Mouse (Mus musculus) ES-Bruce4 (cell line): ENCODE results near the gene Immp1l. TPM values are rescaled to one million over a fixed set of nuclear protein-coding genes. Genes with fewer than 3 reads are reported as not detected.
A peak's percentile ranks its signal among the peaks of the same experiment; 100 is the strongest.

Source experiments
- H3K27ac ChIP-seq: 2 replicates; pipeline ENCODE4 v1.5.1; 2012; ENCODE audit warnings: low read length, inconsistent platforms; ENCODE audit not compliant: insufficient read depth
- H3K27me3 ChIP-seq: 2 replicates; pipeline ENCODE4 v1.6.1; 2012; ENCODE audit warnings: mild to moderate bottlenecking, low read length, inconsistent platforms; ENCODE audit not compliant: control insufficient read depth, poor library complexity, insufficient read depth, severe bottlenecking
- H3K36me3 ChIP-seq: 2 replicates; pipeline ENCODE4 v1.6.1; 2012; ENCODE audit warnings: inconsistent platforms, mild to moderate bottlenecking, low read length, moderate library complexity; ENCODE audit not compliant: control insufficient read depth, poor library complexity, insufficient read depth, severe bottlenecking
- H3K4me1 ChIP-seq: one replicate; pipeline ENCODE4 v1.8.1; 2011; ENCODE audit warnings: low read length; ENCODE audit not compliant: control insufficient read depth, insufficient read depth
- H3K4me3 ChIP-seq: 2 replicates; pipeline ENCODE4 v1.5.1; 2011; ENCODE audit warnings: low read depth, mild to moderate bottlenecking, low read length
- H3K9ac ChIP-seq: 2 replicates; pipeline ENCODE4 v1.6.1; 2012; ENCODE audit warnings: low read depth, mild to moderate bottlenecking, inconsistent platforms; ENCODE audit not compliant: poor library complexity, severe bottlenecking
- H3K9me3 ChIP-seq: replicated peaks from 2 replicates; pipeline ENCODE4 v1.6.1; 2012; ENCODE audit warnings: mild to moderate bottlenecking, low read length, inconsistent platforms; ENCODE audit not compliant: control insufficient read depth, poor library complexity, insufficient read depth, severe bottlenecking
- CTCF ChIP-seq: IDR thresholded peaks from one replicate; pipeline ENCODE4 v1.8.1; 2011; ENCODE audit warnings: low read depth, low read length
- EP300 ChIP-seq: IDR thresholded peaks from 2 replicates; pipeline ENCODE4 v1.6.1; 2011; ENCODE audit warnings: low read depth, low read length; ENCODE audit not compliant: insufficient read depth
- POLR2A ChIP-seq: IDR thresholded peaks from one replicate; pipeline ENCODE4 v1.8.1; 2011; ENCODE audit warnings: low read length; ENCODE audit not compliant: insufficient read depth
- polyA plus RNA-seq: library from polyadenylated mRNA; stranded (reverse); fragments of >200 nt; gene quantifications from 2 replicates; pipeline ENCODE4 v1.2.4, GENCODE M21; 2011; ENCODE audit warnings: low read depth; ENCODE audit not compliant: missing spikeins, insufficient read depth, insufficient read length

The Immp1l gene
- polyA plus RNA-seq, 1 experiment = 25.1 TPM

- no peak overlapping the region for H3K27ac ChIP-seq
- H3K4me3 ChIP-seq = no peak overlapping the region
- H3K4me1 ChIP-seq = no peaks in the 10 kb centered on the region
- no peaks in the 10 kb centered on the region for H3K27me3 ChIP-seq
- no peak for TF ChIP-seq POLR2A
- no peak for TF ChIP-seq EP300
- no peak for TF ChIP-seq CTCF
- no peaks in the 10 kb centered on the region for H3K36me3 ChIP-seq
- no peak overlapping the region for H3K9ac ChIP-seq
- no peaks in the 10 kb centered on the region for H3K9me3 ChIP-seq
Observed at GRCm38 (mm10) chr2:105987999-105988398, 83.6 kb downstream of the Immp1l start.

- Histone ChIP-seq H3K36me3 (no peaks in the 10 kb centered on the region), H3K9me3 (no peaks in the 10 kb centered on the region), H3K4me3 (peak within 1 kb of the TSS; percentile 100), H3K27ac (no peak within 1 kb of the TSS), H3K4me1 (no peaks in the 10 kb centered on the region), H3K27me3 (no peaks in the 10 kb centered on the region), H3K9ac (peak within 1 kb of the TSS; percentile 69)
- TF ChIP-seq POLR2A (peak; percentile 76), EP300 (no peak)
Observed at GRCm38 (mm10) chr2:106002835-106003739, 98.6 kb downstream of the Immp1l start, which contains the start of gene Dnajc24. TSS of gene Dnajc24 (minus strand) at chr2:106003549.

DNA sequence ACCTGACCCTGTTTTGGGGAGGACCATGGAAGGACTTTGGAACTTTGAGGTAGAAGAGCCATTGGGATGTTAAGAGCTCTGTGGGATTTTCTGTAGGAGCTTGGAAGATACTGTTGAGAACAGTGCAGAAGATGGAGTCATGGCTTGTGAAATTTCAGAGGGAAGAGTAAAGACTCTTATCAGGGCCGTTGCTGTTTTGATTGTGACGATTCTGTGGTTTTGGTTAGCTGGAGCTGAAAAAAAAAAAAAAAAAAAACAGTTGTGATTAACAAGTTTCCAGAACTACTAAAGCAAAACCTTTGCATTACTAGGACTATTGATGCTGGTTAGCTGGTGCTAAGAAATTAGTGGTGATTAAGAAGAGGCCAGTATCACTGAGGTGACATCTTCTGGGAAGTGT is 104.0 kb downstream of the Immp1l start:
- no peaks in the 10 kb centered on the region for H3K27me3 ChIP-seq
- H3K9me3 ChIP-seq = no peaks in the 10 kb centered on the region
- H3K36me3 ChIP-seq = no peaks in the 10 kb centered on the region
- TF ChIP-seq EP300 = no peak
- TF ChIP-seq CTCF = no peak
- TF ChIP-seq POLR2A = no peak
- no peak overlapping the region for H3K27ac ChIP-seq
- no peaks in the 10 kb centered on the region for H3K4me1 ChIP-seq
- H3K4me3 ChIP-seq = no peak overlapping the region
- no peak overlapping the region for H3K9ac ChIP-seq

Other genes with a start within 250 kb of the Immp1l start
- gene Pax6, start 235.7 kb upstream of the Immp1l start, polyA plus RNA-seq = 1.6 and 2.5 TPM in 2 replicates
- gene Elp4, start 74 bp upstream of the Immp1l start, polyA plus RNA-seq = 20.5 and 20.9 TPM in 2 replicates
- gene Dnajc24, start 98.9 kb downstream of the Immp1l start, polyA plus RNA-seq = 20.9 and 37.0 TPM in 2 replicates